Mouse (Mus musculus) C2C12 (cell line): ENCODE measurements around the gene Slc45a1. TPM values are rescaled to one million over a fixed set of nuclear protein-coding genes. Genes with fewer than 3 reads are reported as not detected.

Experiments
- H3K27me3 ChIP-seq: one replicate; pipeline ENCODE4 v1.6.1; 2011; ENCODE audit not compliant: control insufficient read depth, insufficient read depth, insufficient read length
- H3K36me3 ChIP-seq: one replicate; pipeline ENCODE4 v1.6.1; 2011; ENCODE audit not compliant: control insufficient read depth, insufficient read depth
- H3K4me3 ChIP-seq: one replicate; pipeline ENCODE4 v1.5.1; 2011; ENCODE audit warnings: mild to moderate bottlenecking, control low read depth; ENCODE audit not compliant: poor library complexity, insufficient read depth, severe bottlenecking
- H3K79me2 ChIP-seq: one replicate; pipeline ENCODE4 v1.6.1; 2011; ENCODE audit not compliant: control insufficient read depth, insufficient read depth
- H3K79me3 ChIP-seq: one replicate; pipeline ENCODE4 v1.6.1; 2011; ENCODE audit warnings: low read depth, control low read depth
- H3ac ChIP-seq: one replicate; pipeline ENCODE3; 2011; ENCODE audit warnings: low read depth; ENCODE audit not compliant: control insufficient read depth, insufficient read length
- CEBPB ChIP-seq: IDR thresholded peaks from one replicate; pipeline ENCODE4 v1.6.1; 2011; ENCODE audit warnings: low read depth, mild to moderate bottlenecking, control low read depth, moderate library complexity
- CTCF ChIP-seq: IDR thresholded peaks from one replicate; pipeline ENCODE4 v1.5.1; 2011; ENCODE audit not compliant: control insufficient read depth, insufficient read depth, insufficient read length
- FOSL1 ChIP-seq: IDR thresholded peaks from one replicate; pipeline ENCODE4 v1.8.0; 2011; ENCODE audit warnings: mild to moderate bottlenecking, low read length; ENCODE audit not compliant: poor library complexity, insufficient read depth, severe bottlenecking
- MAX ChIP-seq: IDR thresholded peaks from one replicate; pipeline ENCODE4 v1.6.1; 2011; ENCODE audit warnings: mild to moderate bottlenecking, control low read depth
- MYOD1 ChIP-seq: IDR thresholded peaks from one replicate; pipeline ENCODE4 v1.6.1; 2011; ENCODE audit warnings: low read depth; ENCODE audit not compliant: control insufficient read depth, insufficient read length
- MYOG ChIP-seq: IDR thresholded peaks from one replicate; pipeline ENCODE4 v1.6.1; 2011; ENCODE audit not compliant: control insufficient read depth, insufficient read length; ENCODE audit errors: extremely low read depth
- USF1 ChIP-seq: IDR thresholded peaks from one replicate; pipeline ENCODE4 v1.6.1; 2011; ENCODE audit warnings: low read depth, mild to moderate bottlenecking, control low read depth, moderate library complexity
- polyA plus RNA-seq: library from polyadenylated mRNA; unstranded; fragments of >200 nt; fragmentation: generic; extraction: Trizol; gene quantifications from one replicate; pipeline ENCODE4 v1.2.1, GENCODE M21; 2012; ENCODE audit warnings: missing spikeins

Gene Slc45a1
- polyA plus RNA-seq, 1 experiment: 0.01 TPM

DNA sequence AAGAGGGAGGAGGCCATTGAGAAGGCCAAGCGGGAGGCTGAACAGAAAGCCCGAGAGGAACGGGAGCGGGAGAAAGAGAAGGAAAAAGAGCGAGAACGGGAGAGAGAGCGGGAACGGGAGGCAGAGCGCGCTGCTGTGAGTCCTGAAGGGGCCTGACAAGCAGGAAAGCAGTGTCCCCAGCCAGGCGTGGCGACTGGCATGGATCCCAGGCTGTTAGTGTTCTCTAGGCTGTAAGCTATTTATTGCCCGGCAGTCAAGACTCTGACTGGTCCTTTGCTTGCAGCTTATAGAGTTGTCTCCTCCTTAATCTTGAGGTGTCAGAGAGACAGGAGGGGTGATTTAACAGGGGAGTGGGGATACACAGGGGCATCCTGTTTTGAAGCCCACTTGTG, 35.9 kb downstream of the Slc45a1 start:
- H3K79me2 ChIP-seq: no peaks in the 10 kb centered on the region
- no peak overlapping the region for H3ac ChIP-seq
- TF ChIP-seq MYOD1: no peak
- TF ChIP-seq USF1: no peak
- TF ChIP-seq MYOG: no peak
- no peak for TF ChIP-seq FOSL1
- H3K4me3 ChIP-seq: no peak overlapping the region
- no peaks in the 10 kb centered on the region for H3K27me3 ChIP-seq
- peaks cover 72% of the 10 kb centered on the region for H3K36me3 ChIP-seq
- H3K79me3 ChIP-seq: no peaks in the 10 kb centered on the region

DNA sequence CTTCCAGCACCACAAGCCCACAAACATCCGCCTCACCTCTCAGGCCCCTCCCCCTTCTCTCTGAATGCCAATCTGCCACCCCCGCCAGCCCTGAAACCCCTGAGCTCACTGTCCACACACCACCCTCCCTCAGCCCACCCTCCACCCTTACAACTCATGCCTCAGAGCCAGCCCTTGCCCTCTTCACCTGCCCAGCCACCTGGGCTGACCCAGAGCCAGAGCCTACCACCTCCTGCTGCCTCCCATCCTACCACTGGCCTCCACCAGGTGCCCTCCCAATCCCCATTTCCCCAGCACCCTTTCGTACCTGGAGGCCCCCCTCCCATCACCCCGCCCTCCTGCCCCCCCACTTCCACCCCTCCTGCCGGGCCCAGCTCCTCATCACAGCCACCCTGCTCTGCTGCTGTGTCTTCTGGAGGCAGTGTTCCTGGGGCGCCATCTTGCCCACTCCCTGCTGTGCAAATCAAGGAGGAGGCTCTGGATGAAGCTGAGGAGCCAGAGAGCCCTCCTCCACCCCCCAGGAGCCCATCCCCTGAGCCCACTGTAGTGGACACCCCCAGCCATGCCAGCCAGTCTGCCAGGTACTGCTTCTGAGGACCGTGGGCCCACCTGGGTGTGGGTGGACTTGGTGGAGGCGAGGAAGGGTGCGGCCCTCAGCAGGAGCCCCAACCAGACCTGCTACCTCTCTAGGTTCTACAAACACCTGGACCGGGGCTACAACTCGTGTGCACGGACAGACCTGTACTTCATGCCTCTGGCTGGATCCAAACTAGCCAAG, 36.5 kb downstream of the Slc45a1 start:
- H3K79me2 ChIP-seq: no peaks in the 10 kb centered on the region
- TF ChIP-seq MYOD1 (no peak), CTCF (no peak), MYOG (no peak), FOSL1 (no peak), USF1 (no peak), MAX (no peak)
- H3K27me3 ChIP-seq: no peaks in the 10 kb centered on the region
- H3K36me3 ChIP-seq: peaks cover 77% of the 10 kb centered on the region
- H3K79me3 ChIP-seq: no peaks in the 10 kb centered on the region
- no peak overlapping the region for H3ac ChIP-seq
- no peak overlapping the region for H3K4me3 ChIP-seq

- H3K79me2 ChIP-seq: peaks cover 3% of the 10 kb centered on the region
- peaks cover 70% of the 10 kb centered on the region for H3K36me3 ChIP-seq
- no peak for TF ChIP-seq FOSL1
- no peak for TF ChIP-seq USF1
- no peak for TF ChIP-seq MYOG
- TF ChIP-seq MYOD1: no peak
- TF ChIP-seq MAX: no peak
- TF ChIP-seq CEBPB: no peak
- TF ChIP-seq CTCF: no peak
- H3K79me3 ChIP-seq: peaks cover 2% of the 10 kb centered on the region
- no peak overlapping the region for H3ac ChIP-seq
- H3K4me3 ChIP-seq: no peak overlapping the region
- no peaks in the 10 kb centered on the region for H3K27me3 ChIP-seq
Observed at GRCm38 (mm10) chr4:150613715-150614114, 38.3 kb downstream of the Slc45a1 start.

- H3ac ChIP-seq: no peak overlapping the region
- no peak for TF ChIP-seq USF1
- no peak for TF ChIP-seq MYOG
- TF ChIP-seq MYOD1: no peak
- no peak for TF ChIP-seq CEBPB
- TF ChIP-seq FOSL1: no peak
- no peak for TF ChIP-seq MAX
- no peak for TF ChIP-seq CTCF
- H3K79me3 ChIP-seq: peaks cover 8% of the 10 kb centered on the region
- H3K79me2 ChIP-seq: peaks cover 27% of the 10 kb centered on the region
- peaks cover 33% of the 10 kb centered on the region for H3K36me3 ChIP-seq
- no peaks in the 10 kb centered on the region for H3K27me3 ChIP-seq
- no peak overlapping the region for H3K4me3 ChIP-seq
Observed at GRCm38 (mm10) chr4:150608670-150609069, 43.3 kb downstream of the Slc45a1 start.

DNA sequence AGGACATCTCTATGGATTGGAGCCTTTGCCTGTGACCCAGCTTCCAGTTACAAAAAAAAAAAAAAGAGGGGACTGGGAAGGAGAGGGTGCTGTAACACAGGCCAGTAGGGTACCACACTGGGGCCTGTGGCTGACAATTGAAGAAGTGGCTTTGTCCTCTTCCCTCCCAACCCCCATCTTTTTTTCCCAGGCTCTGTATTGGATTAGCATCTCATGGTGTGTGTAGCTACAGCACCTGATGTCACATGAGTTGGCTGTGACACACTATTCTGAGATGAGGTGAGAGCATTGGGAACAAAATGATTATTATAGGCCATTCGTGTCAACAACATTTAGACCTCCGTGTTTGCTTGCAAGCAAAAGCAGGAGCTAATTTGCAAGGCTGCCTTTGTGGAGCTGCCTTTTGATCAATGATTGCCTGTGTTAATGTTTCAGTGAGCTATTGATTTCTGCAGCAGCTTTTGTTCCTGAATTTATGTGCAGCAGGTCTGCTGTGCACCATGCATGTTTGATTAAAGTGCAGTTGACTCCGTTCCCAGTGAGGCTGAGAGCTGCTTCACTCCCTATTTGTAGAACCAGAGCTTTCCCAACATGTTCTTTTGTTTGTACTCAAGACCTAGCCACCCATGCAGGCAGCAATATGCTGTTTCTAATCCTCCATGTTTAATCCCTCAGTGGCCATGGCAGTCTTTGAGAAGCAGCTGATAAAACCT, 45.4 kb downstream of the Slc45a1 start:
- peaks cover 44% of the 10 kb centered on the region for H3K79me2 ChIP-seq

More for the DNA sequence above, 45.4 kb downstream of the Slc45a1 start:
- TF ChIP-seq FOSL1 (no peak), MYOD1 (no peak), MAX (no peak), MYOG (no peak), CTCF (no peak), USF1 (no peak), CEBPB (no peak)
- Histone ChIP-seq H3ac (no peak overlapping the region), H3K4me3 (no peak overlapping the region), H3K79me3 (peaks cover 8% of the 10 kb centered on the region), H3K27me3 (no peaks in the 10 kb centered on the region), H3K36me3 (peaks cover 15% of the 10 kb centered on the region)
